Mouse (Mus musculus) heart, postnatal 0 days (tissue): ENCODE measurements around the gene Fbxo2.

ENCODE experiments used
- CTCF ChIP-seq: IDR thresholded peaks from 2 replicates; pipeline ENCODE4 v1.5.1; 2016; ENCODE audit warnings: antibody characterized with exemption, control low read depth, low read depth
- EP300 ChIP-seq: IDR thresholded peaks from 2 replicates; pipeline ENCODE4 v1.6.1; 2016; ENCODE audit warnings: antibody characterized with exemption, low read depth

- TF ChIP-seq CTCF (no peak), EP300 (no peak)
Observed at GRCm38 (mm10) chr4:148204873-148205232, 44.4 kb downstream of the Fbxo2 start.
